In the genomic region with DNA sequence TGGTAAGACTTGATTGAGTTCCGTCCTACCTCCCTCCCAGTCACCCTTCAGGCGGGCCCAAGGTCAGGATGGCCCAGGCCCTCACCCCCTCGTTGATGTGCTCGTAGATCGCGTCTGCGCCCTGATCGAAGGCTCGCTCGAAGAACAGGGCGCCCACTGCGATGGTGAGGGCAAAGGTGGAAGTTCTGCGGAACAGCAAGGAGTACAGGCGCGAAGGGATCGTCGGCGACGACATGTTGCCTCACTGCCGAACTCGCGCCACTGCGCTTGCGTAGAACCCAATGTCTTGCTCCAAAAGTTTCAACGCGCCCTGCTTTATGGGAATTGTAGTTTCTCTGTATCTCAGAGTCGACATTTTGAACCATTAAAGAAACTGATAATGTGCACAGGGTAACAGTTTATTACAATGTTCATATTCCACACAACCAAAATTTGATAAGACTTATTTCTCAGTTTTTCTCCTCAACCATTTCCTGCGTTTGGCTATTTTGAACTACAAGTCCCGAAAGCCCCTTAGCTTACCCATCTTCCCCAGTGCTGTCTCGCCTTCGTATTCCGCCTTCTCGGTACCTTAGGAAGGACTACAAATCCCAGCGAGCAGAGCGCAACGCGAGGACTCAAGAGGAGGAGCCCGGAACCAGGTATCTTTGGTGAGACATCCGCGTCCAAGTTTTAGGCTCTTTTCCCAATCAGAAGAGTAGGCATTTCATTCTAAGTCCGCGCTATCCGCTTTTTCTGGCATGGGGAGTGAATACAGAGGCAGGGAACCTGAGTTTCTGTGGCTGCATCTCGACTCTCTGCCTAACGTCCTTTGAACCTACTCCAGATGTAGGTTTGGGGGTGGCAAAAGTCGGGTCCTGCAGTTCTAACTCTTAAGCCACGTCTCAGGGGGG, we compare ENCODE assay signal across 8 mouse cellular contexts. TPM values are rescaled to one million over a fixed set of nuclear protein-coding genes. Genes with fewer than 3 reads are reported as not detected.
DNase-seq lines count a peak whose midpoint lies in the region; ATAC-seq and TF ChIP-seq lines count a peak whose summit lies in the region.

A gene (minus strand): TSS at position 271 of the 893 bp plus-strand sequence.
A gene (plus strand): TSS at position 607 of the 893 bp plus-strand sequence.

- peak; percentile 97 for TF ChIP-seq POLR2A in CH12.LX (IDR thresholded peaks at IDR 0.05; ENCODE audit: low read depth, low read length)

- H3K9ac ChIP-seq in CH12.LX (ENCODE audit: insufficient read depth, low read depth), result peak within 1 kb of the TSS; percentile 86
- H3K9ac ChIP-seq in forebrain, embryonic 11.5 days (ENCODE audit: low read length), result peak within 1 kb of the TSS; percentile 86
- H3K9ac ChIP-seq in heart, embryonic 16.5 days (ENCODE audit: low read length), result peak within 1 kb of the TSS; percentile 88
- H3K9ac ChIP-seq in liver, embryonic 15.5 days, result peak within 1 kb of the TSS; percentile 80
- peak within 1 kb of the TSS; percentile 74 for H3K9ac ChIP-seq in neural tube, embryonic 12.5 days

- H3K4me1 ChIP-seq in CH12.LX (ENCODE audit: control insufficient read depth in 1 of 2, insufficient read depth in 2 of 2), result peaks cover 3 to 31% of the 10 kb centered on the region in 2 experiments; a peak in 3 of 4 replicates
- H3K4me1 ChIP-seq in forebrain, embryonic 11.5 days (replicated peaks; ENCODE audit: control insufficient read depth, insufficient read depth, low read length), result peaks cover 3% of the 10 kb centered on the region; the same call in 1 of the 2 replicates
- H3K4me1 ChIP-seq in heart, embryonic 16.5 days (ENCODE audit: control insufficient read depth, insufficient read depth, low read length), result peaks cover 9% of the 10 kb centered on the region
- peaks cover 34% of the 10 kb centered on the region for H3K4me1 ChIP-seq in liver, embryonic 15.5 days (replicated peaks)
- H3K4me1 ChIP-seq in neural tube, embryonic 12.5 days, result peaks cover 15% of the 10 kb centered on the region

- DNase-seq in CH12.LX (ENCODE audit: extremely low read depth), result peak; percentile 98
- DNase-seq in c-Kit-positive CD71-positive TER-119-negative erythroid progenitor cells, embryonic 14.5 days (ENCODE audit: low read depth), result peak; percentile 94
- DNase-seq in forebrain, embryonic 11.5 days (ENCODE audit: low spot score), result peak; percentile 92
- DNase-seq in kidney, postnatal 36 days, result peak; percentile 95 to 97
- DNase-seq in telencephalon, adult 2 months (ENCODE audit: low read depth, low spot score), result peak; percentile 98

- peaks cover 29% of the 10 kb centered on the region for H3K79me2 ChIP-seq in CH12.LX (replicated peaks; ENCODE audit: control insufficient read depth, extremely low read depth, insufficient read depth, poor library complexity, severe bottlenecking)

- no peak for TF ChIP-seq EP300 in CH12.LX (IDR thresholded peaks at IDR 0.05; ENCODE audit: low read length)

- ATAC-seq in forebrain, embryonic 11.5 days (replicated peaks; ENCODE audit: low FRiP score), result peak; percentile 96
- peak; percentile 96 for ATAC-seq in heart, embryonic 16.5 days (replicated peaks; ENCODE audit: extremely low read depth, insufficient read depth, low FRiP score)
- ATAC-seq in liver, embryonic 15.5 days (ENCODE audit: insufficient read depth), result peak; percentile 98
- ATAC-seq in neural tube, embryonic 12.5 days (ENCODE audit: low FRiP score, low read depth), result peak; percentile 99

- no peaks in the 10 kb centered on the region for H3K9me3 ChIP-seq in CH12.LX (replicated peaks; ENCODE audit: low read length)
- no peaks in the 10 kb centered on the region for H3K9me3 ChIP-seq in forebrain, embryonic 11.5 days (ENCODE audit: control insufficient read depth, low read length)
- no peaks in the 10 kb centered on the region for H3K9me3 ChIP-seq in heart, embryonic 16.5 days (replicated peaks; ENCODE audit: control insufficient read depth, low read length)
- no peaks in the 10 kb centered on the region for H3K9me3 ChIP-seq in liver, embryonic 15.5 days (replicated peaks)
- H3K9me3 ChIP-seq in neural tube, embryonic 12.5 days, result no peaks in the 10 kb centered on the region

- no peaks in the 10 kb centered on the region for H3K27me3 ChIP-seq in CH12.LX (replicated peaks)
- no peaks in the 10 kb centered on the region for H3K27me3 ChIP-seq in forebrain, embryonic 11.5 days (ENCODE audit: control insufficient read depth, insufficient read depth, low read length)
- no peaks in the 10 kb centered on the region for H3K27me3 ChIP-seq in heart, embryonic 16.5 days (ENCODE audit: control insufficient read depth, insufficient read depth, low read length)
- no peaks in the 10 kb centered on the region for H3K27me3 ChIP-seq in liver, embryonic 15.5 days
- no peaks in the 10 kb centered on the region for H3K27me3 ChIP-seq in neural tube, embryonic 12.5 days (replicated peaks)

- TF ChIP-seq RAD21 in CH12.LX (IDR thresholded peaks at IDR 0.05; ENCODE audit: low read depth, low read length), result no peak

- H3K27ac ChIP-seq in CH12.LX (ENCODE audit: insufficient read depth, low read depth), result peak within 1 kb of the TSS; percentile 59
- H3K27ac ChIP-seq in forebrain, embryonic 11.5 days (ENCODE audit: low read depth, low read length), result no peak within 1 kb of the TSS
- peak within 1 kb of the TSS; percentile 90 for H3K27ac ChIP-seq in heart, embryonic 16.5 days (ENCODE audit: low read length)
- peak within 1 kb of the TSS; percentile 74 for H3K27ac ChIP-seq in liver, embryonic 15.5 days (replicated peaks)
- H3K27ac ChIP-seq in neural tube, embryonic 12.5 days, result no peak within 1 kb of the TSS

- H3K4me3 ChIP-seq in CH12.LX (replicated peaks in 1 of 3; ENCODE audit: low read depth in 2 of 3, low read length in 2 of 3, poor library complexity in 1 of 3), result peak within 1 kb of the TSS; percentile 56 to 97 (median 90)
- peak within 1 kb of the TSS; percentile 72 for H3K4me3 ChIP-seq in forebrain, embryonic 11.5 days (ENCODE audit: low read depth, low read length)
- peak within 1 kb of the TSS; percentile 71 for H3K4me3 ChIP-seq in heart, embryonic 16.5 days (ENCODE audit: low read length)
- peak within 1 kb of the TSS; percentile 72 for H3K4me3 ChIP-seq in liver, embryonic 15.5 days (replicated peaks)
- peak within 1 kb of the TSS; percentile 80 for H3K4me3 ChIP-seq in neural tube, embryonic 12.5 days

- dilution Hi-C loops in CH12.LX (cut with MboI; ENCODE audit: extremely low pct_ligation_motif_present, extremely low pct_unique_long_range_greater_than_20kb, low sequenced_read_pairs), result no loop called here

- peaks cover 12 to 25% of the 10 kb centered on the region in 2 experiments for H3K36me3 ChIP-seq in CH12.LX (replicated peaks in 1 of 2; ENCODE audit: control insufficient read depth in 1 of 2, insufficient read depth in 1 of 2, low read length in 1 of 2)
- no peaks in the 10 kb centered on the region; the same call in 1 of the 2 replicates for H3K36me3 ChIP-seq in forebrain, embryonic 11.5 days (ENCODE audit: control insufficient read depth, insufficient read depth, low read length)
- H3K36me3 ChIP-seq in heart, embryonic 16.5 days (ENCODE audit: control insufficient read depth, insufficient read depth), result peaks cover 16% of the 10 kb centered on the region
- H3K36me3 ChIP-seq in liver, embryonic 15.5 days (replicated peaks), result peaks cover 20% of the 10 kb centered on the region
- peaks cover 14% of the 10 kb centered on the region for H3K36me3 ChIP-seq in neural tube, embryonic 12.5 days

- TF ChIP-seq CTCF in CH12.LX (conservative IDR thresholded peaks at IDR 0.05 in 1 of 2, IDR thresholded peaks at IDR 0.05 in 1 of 2; ENCODE audit: low read depth in 2 of 2, low read length in 2 of 2), result no peak

- peak within 1 kb of the TSS; percentile 93 for H3K4me2 ChIP-seq in CH12.LX (ENCODE audit: insufficient read depth, low read depth, poor library complexity, severe bottlenecking)
- peak within 1 kb of the TSS; percentile 93 for H3K4me2 ChIP-seq in forebrain, embryonic 11.5 days (ENCODE audit: low read depth, low read length, severe bottlenecking)
- peak within 1 kb of the TSS; percentile 77 for H3K4me2 ChIP-seq in heart, embryonic 16.5 days (ENCODE audit: low read depth, low read length)
- peak within 1 kb of the TSS; percentile 83 for H3K4me2 ChIP-seq in liver, embryonic 15.5 days
- peak within 1 kb of the TSS; percentile 81 for H3K4me2 ChIP-seq in neural tube, embryonic 12.5 days (replicated peaks)

- WGBS in forebrain, embryonic 11.5 days, result under 1% methylated on average over 47 of the region's 47 CpGs
- under 1% methylated on average over 47 of the region's 47 CpGs for WGBS in heart, embryonic 16.5 days
- WGBS in liver, embryonic 15.5 days (ENCODE audit: insufficient replicate concordance), result under 1% methylated on average over 47 of the region's 47 CpGs
- WGBS in neural tube, embryonic 12.5 days, result under 1% methylated on average over 47 of the region's 47 CpGs

- in situ Hi-C loops in CH12.LX (cut with MboI; ENCODE audit: low pct_ligation_motif_present, low pct_unique_long_range_greater_than_20kb, low sequenced_read_pairs), result no loop called here

TF ChIP-seq in CH12.LX, 34 proteins besides CTCF, POLR2A, EP300 and RAD21 (continues in another document):
- TF ChIP-seq ETS1 (conservative IDR thresholded peaks at IDR 0.05; ENCODE audit: low read depth, low read length) (no peak), USF2 (conservative IDR thresholded peaks at IDR 0.05; ENCODE audit: low read depth, low read length) (no peak), TBP (conservative IDR thresholded peaks at IDR 0.05; ENCODE audit: low read depth, low read length) (peak; percentile 82), SIN3A (IDR thresholded peaks at IDR 0.05; ENCODE audit: low read length) (peak; percentile 74), CHD2 (IDR thresholded peaks at IDR 0.05; ENCODE audit: low read length) (peak; percentile 76), KAT2A (IDR thresholded peaks at IDR 0.05; ENCODE audit: insufficient replicate concordance, low read length) (peak; percentile 100)

RNA-seq across cellular contexts. Expression of the first gene that starts in this region (rescaled TPM):
- total RNA-seq in CH12.LX (2012; rRNA removed) (1,522 and 1,539 TPM in 2 replicates), CH12.LX (2014; rRNA removed) (905 and 1,007 TPM in 2 replicates)
- polyA plus RNA-seq in CH12.LX (2012; ENCODE audit: insufficient read length, low read depth), result 740 and 776 TPM in 2 replicates
- polyA plus RNA-seq in forebrain, embryonic 11.5 days (2014; fragmentation: Nextera tagmentation; extraction: Ambion mirVana), result 550 and 552 TPM in 2 replicates
- 1,930 and 1,976 TPM in 2 replicates for polyA plus RNA-seq in heart, embryonic 16.5 days (2015; fragmentation: Nextera tagmentation; extraction: Ambion mirVana)
- 535 and 580 TPM in 2 replicates for polyA plus RNA-seq in liver, embryonic 15.5 days (2015; fragmentation: Nextera tagmentation; extraction: Ambion mirVana)
- polyA plus RNA-seq in neural tube, embryonic 12.5 days (2016; fragmentation: Nextera tagmentation; extraction: Ambion mirVana), result 518 and 541 TPM in 2 replicates

RNA-seq across cellular contexts. Expression of the second gene that starts in this region (rescaled TPM):
- total RNA-seq in CH12.LX (2012; rRNA removed), result 74.8 and 75.2 TPM in 2 replicates
- 27.9 and 35.9 TPM in 2 replicates for total RNA-seq in CH12.LX (2014; rRNA removed)
- polyA plus RNA-seq in CH12.LX (2012; ENCODE audit: insufficient read length, low read depth), result 41.8 and 51.4 TPM in 2 replicates
- 70.9 and 76.4 TPM in 2 replicates for polyA plus RNA-seq in forebrain, embryonic 11.5 days (2014; fragmentation: Nextera tagmentation; extraction: Ambion mirVana)
- 51.5 and 58.3 TPM in 2 replicates for polyA plus RNA-seq in heart, embryonic 16.5 days (2015; fragmentation: Nextera tagmentation; extraction: Ambion mirVana)
- 22.4 and 22.5 TPM in 2 replicates for polyA plus RNA-seq in liver, embryonic 15.5 days (2015; fragmentation: Nextera tagmentation; extraction: Ambion mirVana)
- 79.2 and 82.7 TPM in 2 replicates for polyA plus RNA-seq in neural tube, embryonic 12.5 days (2016; fragmentation: Nextera tagmentation; extraction: Ambion mirVana)

Comparison
In these comparisons a context has a peak if more than half of its experiments do, and no peak if none do; other contexts are left out.
1. H3K27ac ChIP-seq: peak in CH12.LX (single experiment), heart, embryonic 16.5 days (single experiment) and liver, embryonic 15.5 days (single experiment); none in forebrain, embryonic 11.5 days (single experiment) and neural tube, embryonic 12.5 days (single experiment).
2. Peak in every context shown above with its lines, with median percentiles within 50 percentile points of each other: DNase-seq, H3K4me2 ChIP-seq, H3K4me3 ChIP-seq, H3K9ac ChIP-seq and ATAC-seq.